Mouse (Mus musculus): ENCODE measurements at regions not wholly inside any gene's neighbourhood (a gene's known extent, or its start where the extent isn't known, plus 50 kb on each side); places are given as distances from the start of the nearest gene placed in this dataset.

GRCm38 (mm10) chr1:47479059-47479458 is 586.4 kb upstream of the Slc39a10 start:
- no peak overlapping the region for H3K4me2 ChIP-seq (ENCODE audit: low read length)
- no peaks in the 10 kb centered on the region for H3K9me3 ChIP-seq (ENCODE audit: control insufficient read depth, low read length)
- no peak overlapping the region for H3K27ac ChIP-seq (ENCODE audit: low read length)
- no peak for ATAC-seq
- H3K36me3 ChIP-seq (ENCODE audit: control insufficient read depth, insufficient read depth): no peaks in the 10 kb centered on the region
- H3K9ac ChIP-seq (replicated peaks; ENCODE audit: low read depth, low read length): no peak overlapping the region
- H3K27me3 ChIP-seq (replicated peaks; ENCODE audit: control insufficient read depth, insufficient read depth, low read length): no peaks in the 10 kb centered on the region
- no peaks in the 10 kb centered on the region for H3K4me1 ChIP-seq (replicated peaks; ENCODE audit: control insufficient read depth, insufficient read depth, low read length)
- 85% methylated on average over 1 of the region's 1 CpGs for WGBS
- no peak overlapping the region for H3K4me3 ChIP-seq (replicated peaks; ENCODE audit: low read length)

GRCm38 (mm10) chr1:47466573-47467253 is 574.1 kb upstream of the Slc39a10 start:
- no peaks in the 10 kb centered on the region for H3K27me3 ChIP-seq (replicated peaks; ENCODE audit: control insufficient read depth, insufficient read depth, low read length)
- no peaks in the 10 kb centered on the region for H3K9me3 ChIP-seq (ENCODE audit: control insufficient read depth, low read length)
- WGBS: 60% methylated on average over 9 of the region's 9 CpGs
- ATAC-seq: peak; percentile 72
- no peak overlapping the region for H3K27ac ChIP-seq (ENCODE audit: low read length)
- no peaks in the 10 kb centered on the region for H3K36me3 ChIP-seq (ENCODE audit: control insufficient read depth, insufficient read depth)
- no peak overlapping the region for H3K4me3 ChIP-seq (replicated peaks; ENCODE audit: low read length)
- no peaks in the 10 kb centered on the region for H3K4me1 ChIP-seq (replicated peaks; ENCODE audit: control insufficient read depth, insufficient read depth, low read length)
- H3K9ac ChIP-seq (replicated peaks; ENCODE audit: low read depth, low read length): no peak overlapping the region
- H3K4me2 ChIP-seq (ENCODE audit: low read length): no peak overlapping the region

- H3K9me3 ChIP-seq (ENCODE audit: control insufficient read depth, low read length): no peaks in the 10 kb centered on the region
- peak; percentile 76 for ATAC-seq
- H3K9ac ChIP-seq (replicated peaks; ENCODE audit: low read depth, low read length): no peak overlapping the region
- WGBS: 36% methylated on average over 6 of the region's 6 CpGs
- H3K4me2 ChIP-seq (ENCODE audit: low read length): no peak overlapping the region
- H3K36me3 ChIP-seq (ENCODE audit: control insufficient read depth, insufficient read depth): no peaks in the 10 kb centered on the region
- H3K27ac ChIP-seq (ENCODE audit: low read length): no peak overlapping the region
- H3K4me1 ChIP-seq (replicated peaks; ENCODE audit: control insufficient read depth, insufficient read depth, low read length): peaks cover 7% of the 10 kb centered on the region; the same call in 1 of the 2 replicates
- H3K4me3 ChIP-seq (replicated peaks; ENCODE audit: low read length): no peak overlapping the region
- H3K27me3 ChIP-seq (replicated peaks; ENCODE audit: control insufficient read depth, insufficient read depth, low read length): no peaks in the 10 kb centered on the region
These were observed 556.3 kb upstream of the Slc39a10 start for GRCm38 (mm10) chr1:47448737-47449489.

GRCm38 (mm10) chr1:47448070-47448469 is 555.4 kb upstream of the Slc39a10 start:
- H3K4me1 ChIP-seq (replicated peaks; ENCODE audit: control insufficient read depth, insufficient read depth, low read length): peaks cover 7% of the 10 kb centered on the region; the same call in 1 of the 2 replicates
- H3K9ac ChIP-seq (replicated peaks; ENCODE audit: low read depth, low read length): no peak overlapping the region
- H3K9me3 ChIP-seq (ENCODE audit: control insufficient read depth, low read length): no peaks in the 10 kb centered on the region
- H3K4me2 ChIP-seq (ENCODE audit: low read length): no peak overlapping the region
- no peaks in the 10 kb centered on the region for H3K27me3 ChIP-seq (replicated peaks; ENCODE audit: control insufficient read depth, insufficient read depth, low read length)
- no peaks in the 10 kb centered on the region for H3K36me3 ChIP-seq (ENCODE audit: control insufficient read depth, insufficient read depth)
- WGBS: 43% methylated on average over 3 of the region's 3 CpGs
- peak; percentile 72 for ATAC-seq
- no peak overlapping the region for H3K27ac ChIP-seq (ENCODE audit: low read length)
- H3K4me3 ChIP-seq (replicated peaks; ENCODE audit: low read length): no peak overlapping the region

- Histone ChIP-seq H3K4me3 (replicated peaks; ENCODE audit: low read length) (no peak overlapping the region), H3K27me3 (replicated peaks; ENCODE audit: control insufficient read depth, insufficient read depth, low read length) (no peaks in the 10 kb centered on the region), H3K9me3 (ENCODE audit: control insufficient read depth, low read length) (no peaks in the 10 kb centered on the region), H3K4me1 (replicated peaks; ENCODE audit: control insufficient read depth, insufficient read depth, low read length) (peaks cover 7% of the 10 kb centered on the region; the same call in 1 of the 2 replicates), H3K36me3 (ENCODE audit: control insufficient read depth, insufficient read depth) (no peaks in the 10 kb centered on the region), H3K9ac (replicated peaks; ENCODE audit: low read depth, low read length) (no peak overlapping the region), H3K27ac (ENCODE audit: low read length) (no peak overlapping the region), H3K4me2 (ENCODE audit: low read length) (no peak overlapping the region)
- 47% methylated on average over 6 of the region's 6 CpGs for WGBS
- ATAC-seq: no peak
These were observed 553.4 kb upstream of the Slc39a10 start for GRCm38 (mm10) chr1:47446021-47446420.

- no peaks in the 10 kb centered on the region for H3K27me3 ChIP-seq (replicated peaks; ENCODE audit: control insufficient read depth, insufficient read depth, low read length)
- H3K36me3 ChIP-seq (ENCODE audit: control insufficient read depth, insufficient read depth): no peaks in the 10 kb centered on the region
- 87% methylated on average over 1 of the region's 1 CpGs for whole genome bisulfite sequencing
- no peak overlapping the region for H3K4me2 ChIP-seq (ENCODE audit: low read length)
- H3K4me3 ChIP-seq (replicated peaks; ENCODE audit: low read length): no peak overlapping the region
- H3K9me3 ChIP-seq (ENCODE audit: control insufficient read depth, low read length): no peaks in the 10 kb centered on the region
- H3K27ac ChIP-seq (ENCODE audit: low read length): no peak overlapping the region
- H3K4me1 ChIP-seq (replicated peaks; ENCODE audit: control insufficient read depth, insufficient read depth, low read length): no peaks in the 10 kb centered on the region
- H3K9ac ChIP-seq (replicated peaks; ENCODE audit: low read depth, low read length): no peak overlapping the region
- no peak for ATAC-seq
These were observed 540.2 kb upstream of the Slc39a10 start for GRCm38 (mm10) chr1:47432829-47433228.

GRCm38 (mm10) chr1:47405164-47405563 is 512.5 kb upstream of the Slc39a10 start:
- ATAC-seq: peak; percentile 67; the same call in 1 of the 2 replicates
- H3K4me2 ChIP-seq (ENCODE audit: low read length): no peak overlapping the region
- H3K4me3 ChIP-seq (replicated peaks; ENCODE audit: low read length): no peak overlapping the region
- 5% methylated on average over 1 of the region's 1 CpGs for WGBS
- H3K4me1 ChIP-seq (replicated peaks; ENCODE audit: control insufficient read depth, insufficient read depth, low read length): no peaks in the 10 kb centered on the region
- H3K27me3 ChIP-seq (replicated peaks; ENCODE audit: control insufficient read depth, insufficient read depth, low read length): no peaks in the 10 kb centered on the region
- H3K27ac ChIP-seq (ENCODE audit: low read length): no peak overlapping the region
- H3K9ac ChIP-seq (replicated peaks; ENCODE audit: low read depth, low read length): no peak overlapping the region
- no peaks in the 10 kb centered on the region for H3K36me3 ChIP-seq (ENCODE audit: control insufficient read depth, insufficient read depth)
- no peaks in the 10 kb centered on the region for H3K9me3 ChIP-seq (ENCODE audit: control insufficient read depth, low read length)

GRCm38 (mm10) chr1:47386579-47386978 is 493.9 kb upstream of the Slc39a10 start:
- Histone ChIP-seq H3K36me3 (ENCODE audit: control insufficient read depth, insufficient read depth) (no peaks in the 10 kb centered on the region), H3K4me3 (replicated peaks; ENCODE audit: low read length) (no peak overlapping the region), H3K9me3 (ENCODE audit: control insufficient read depth, low read length) (no peaks in the 10 kb centered on the region), H3K4me2 (ENCODE audit: low read length) (no peak overlapping the region), H3K9ac (replicated peaks; ENCODE audit: low read depth, low read length) (no peak overlapping the region), H3K27me3 (replicated peaks; ENCODE audit: control insufficient read depth, insufficient read depth, low read length) (no peaks in the 10 kb centered on the region), H3K4me1 (replicated peaks; ENCODE audit: control insufficient read depth, insufficient read depth, low read length) (no peaks in the 10 kb centered on the region), H3K27ac (ENCODE audit: low read length) (no peak overlapping the region)
- ATAC-seq: no peak

- Histone ChIP-seq H3K4me2 (ENCODE audit: low read length) (no peak overlapping the region), H3K4me3 (replicated peaks; ENCODE audit: low read length) (no peak overlapping the region), H3K27ac (ENCODE audit: low read length) (no peak overlapping the region), H3K4me1 (replicated peaks; ENCODE audit: control insufficient read depth, insufficient read depth, low read length) (no peaks in the 10 kb centered on the region), H3K27me3 (replicated peaks; ENCODE audit: control insufficient read depth, insufficient read depth, low read length) (no peaks in the 10 kb centered on the region), H3K36me3 (ENCODE audit: control insufficient read depth, insufficient read depth) (no peaks in the 10 kb centered on the region), H3K9ac (replicated peaks; ENCODE audit: low read depth, low read length) (no peak overlapping the region), H3K9me3 (ENCODE audit: control insufficient read depth, low read length) (no peaks in the 10 kb centered on the region)
- no peak for ATAC-seq
- 12% methylated on average over 1 of the region's 1 CpGs for WGBS
These were observed 486.1 kb upstream of the Slc39a10 start for GRCm38 (mm10) chr1:47378795-47379194.
